Mouse (Mus musculus): ENCODE measurements around the gene Cttn.

Cttn gene

GRCm38 (mm10) chr7:144470545-144471059, at the start of gene Cttn:
Cttn (minus strand) TSS chr7:144471009.
- peak; percentile 93 for DNase-seq (ENCODE audit: low read depth, low spot score)

GRCm38 (mm10) chr7:144519852-144520251, 49.0 kb upstream of the Cttn start:
- DNase-seq (ENCODE audit: low read depth, low spot score), result no peak

GRCm38 (mm10) chr7:144516711-144517110, 45.9 kb upstream of the Cttn start:
- DNase-seq (ENCODE audit: low read depth, low spot score), result no peak

- no peak for DNase-seq (ENCODE audit: low read depth, low spot score)
Observed at GRCm38 (mm10) chr7:144509090-144509489, 38.3 kb upstream of the Cttn start.

GRCm38 (mm10) chr7:144506807-144507206, 36.0 kb upstream of the Cttn start:
- DNase-seq (ENCODE audit: low read depth, low spot score), result no peak

- no peak for DNase-seq (ENCODE audit: low read depth, low spot score)
Observed at GRCm38 (mm10) chr7:144503959-144504358, 33.1 kb upstream of the Cttn start.

GRCm38 (mm10) chr7:144492931-144493330, 22.1 kb upstream of the Cttn start:
- no peak for DNase-seq (ENCODE audit: low read depth, low spot score)

- DNase-seq (ENCODE audit: low read depth, low spot score), result no peak
Observed at GRCm38 (mm10) chr7:144490201-144490873, 19.5 kb upstream of the Cttn start.

GRCm38 (mm10) chr7:144489067-144489774, 18.4 kb upstream of the Cttn start:
- DNase-seq (ENCODE audit: low read depth, low spot score), result no peak

GRCm38 (mm10) chr7:144480314-144480713, 9.5 kb upstream of the Cttn start:
- DNase-seq (ENCODE audit: low read depth, low spot score), result no peak

GRCm38 (mm10) chr7:144479569-144479968, 8.8 kb upstream of the Cttn start:
- peak; percentile 92 for DNase-seq (ENCODE audit: low read depth, low spot score)

- no peak for DNase-seq (ENCODE audit: low read depth, low spot score)
Observed at GRCm38 (mm10) chr7:144475741-144476140, 4.9 kb upstream of the Cttn start.

GRCm38 (mm10) chr7:144473486-144473885, 2.7 kb upstream of the Cttn start:
- no peak for DNase-seq (ENCODE audit: low read depth, low spot score)

- no peak for DNase-seq (ENCODE audit: low read depth, low spot score)
Observed at GRCm38 (mm10) chr7:144471103-144471502, 294 bp upstream of the Cttn start.

GRCm38 (mm10) chr7:144469908-144470544, 783 bp downstream of the Cttn start:
- no peak for DNase-seq (ENCODE audit: low read depth, low spot score)

- DNase-seq (ENCODE audit: low read depth, low spot score), result no peak
Observed at GRCm38 (mm10) chr7:144469181-144469641, 1.6 kb downstream of the Cttn start.

- DNase-seq (ENCODE audit: low read depth, low spot score), result no peak
Observed at GRCm38 (mm10) chr7:144468741-144469140, 2.1 kb downstream of the Cttn start.

GRCm38 (mm10) chr7:144462577-144462976, 8.2 kb downstream of the Cttn start:
- DNase-seq (ENCODE audit: low read depth, low spot score), result peak; percentile 24

GRCm38 (mm10) chr7:144461246-144461902, 9.4 kb downstream of the Cttn start:
- DNase-seq (ENCODE audit: low read depth, low spot score), result peak; percentile 26

GRCm38 (mm10) chr7:144458881-144459280, 11.9 kb downstream of the Cttn start:
- DNase-seq (ENCODE audit: low read depth, low spot score), result no peak

- no peak for DNase-seq (ENCODE audit: low read depth, low spot score)
Observed at GRCm38 (mm10) chr7:144450661-144451060, 20.1 kb downstream of the Cttn start.
